Mouse (Mus musculus): ENCODE results near the gene Rarb.

DNA sequence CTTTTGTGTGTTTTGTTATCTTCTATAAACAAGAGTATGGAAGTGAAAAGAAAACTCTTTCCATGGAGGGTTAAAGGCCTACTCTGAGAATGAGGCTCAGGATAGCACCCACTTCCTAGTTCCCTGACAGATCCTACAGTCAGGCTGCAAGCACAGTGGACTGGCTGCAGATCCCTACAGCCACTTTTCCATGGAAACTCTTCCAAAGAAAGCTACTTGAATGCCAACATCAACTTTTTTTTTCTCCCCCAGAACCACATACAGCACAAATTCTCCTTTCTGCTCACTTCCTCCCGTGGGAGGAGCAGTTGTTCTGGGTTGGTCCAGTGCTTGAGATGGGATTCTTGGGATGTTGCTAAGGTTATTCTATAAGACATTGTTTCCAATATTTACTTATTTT, 66.3 kb downstream of the Rarb start:
- TF ChIP-seq CTCF (IDR thresholded peaks at IDR 0.05; ENCODE audit: low read depth) (no peak), EP300 (IDR thresholded peaks at IDR 0.05; ENCODE audit: low read depth) (no peak)

Measured in heart, postnatal 0 days (tissue).